In the genomic region with DNA sequence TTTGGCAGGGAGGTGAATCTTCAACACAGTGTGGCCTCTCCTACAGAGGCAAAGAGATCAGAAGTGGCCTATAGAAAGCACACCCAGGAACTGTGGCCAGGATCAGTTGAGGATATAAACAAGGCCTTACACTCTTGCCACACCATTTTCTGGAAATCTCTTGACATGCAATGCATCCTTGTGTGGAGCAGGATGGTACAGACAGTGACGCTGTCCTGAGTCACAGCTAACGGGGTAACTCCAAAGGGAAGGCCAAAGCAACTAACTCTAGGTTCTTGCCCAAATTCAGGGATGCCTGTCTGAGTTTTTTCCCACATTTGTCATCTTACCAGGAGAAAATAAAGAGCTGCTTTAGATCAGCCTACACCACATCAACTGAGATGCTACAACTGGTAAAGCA, we compare ENCODE assay signal across 22 mouse cellular contexts. TPM values are rescaled to one million over a fixed set of nuclear protein-coding genes. Genes with fewer than 3 reads are reported as not detected.
"Had no signal": no experiment of that assay in that cellular context is flagged by ENCODE, and none has a peak within 500 bp of the region (broad histone marks: within the 10 kb centered on the region; RNA-seq: fewer than 3 reads in every experiment).

No protein-coding gene starts in this region.

- ATAC-seq: liver, postnatal 0 days; lung, postnatal 0 days had no signal

- H3K9ac ChIP-seq: liver, postnatal 0 days; lung, embryonic 15.5 days; midbrain, embryonic 12.5 days; neural tube, embryonic 12.5 days; stomach, embryonic 15.5 days had no signal

- DNase-seq: liver, postnatal 0 days; lung, adult 2 months; lung, postnatal 14 days; lung, postnatal 36 days; midbrain, embryonic 14.5 days; right cerebral cortex, postnatal 14 days; thymus, adult 2 months; thymus, postnatal 25 days; thymus, postnatal 4 days had no signal

- H3K4me1 ChIP-seq: lung, embryonic 15.5 days; midbrain, embryonic 12.5 days; neural tube, embryonic 12.5 days; stomach, embryonic 15.5 days had no signal

- H3K27me3 ChIP-seq: lung, embryonic 15.5 days; megakaryocyte, embryonic 14.5 days; midbrain, embryonic 12.5 days; neural tube, embryonic 12.5 days; stomach, embryonic 15.5 days had no signal

- H3K27ac ChIP-seq: lung, embryonic 15.5 days; macrophage; midbrain, embryonic 12.5 days; neural tube, embryonic 12.5 days; stomach, embryonic 15.5 days; stomach, postnatal 0 days had no signal

- H3K4me3 ChIP-seq: lung, embryonic 15.5 days; megakaryocyte, embryonic 14.5 days; midbrain, embryonic 12.5 days; neural tube, embryonic 12.5 days; stomach, embryonic 15.5 days had no signal

- H3K4me2 ChIP-seq: lung, embryonic 15.5 days; midbrain, embryonic 12.5 days; neural tube, embryonic 12.5 days; stomach, embryonic 15.5 days had no signal

- H3K9me3 ChIP-seq: lung, embryonic 15.5 days; megakaryocyte, embryonic 14.5 days; midbrain, embryonic 12.5 days; neural tube, embryonic 12.5 days; stomach, embryonic 15.5 days had no signal

RNA-seq across cellular contexts. Expression of a gene that starts 56.6 kb away (rescaled TPM):
- total RNA-seq: megakaryocyte progenitor cell, adult 5-6 weeks; monocyte, adult 5-6 weeks; neutrophil, adult 5-6 weeks had no signal
- polyA plus RNA-seq: liver, postnatal 0 days; lung, adult 2 months; lung, postnatal 0 days; macrophage; spleen, adult 2 months; stomach, embryonic 15.5 days; stomach, postnatal 0 days; urinary bladder, adult 2 months had no signal
